ENCODE assay signal across 7 mouse cellular contexts in the genomic region with DNA sequence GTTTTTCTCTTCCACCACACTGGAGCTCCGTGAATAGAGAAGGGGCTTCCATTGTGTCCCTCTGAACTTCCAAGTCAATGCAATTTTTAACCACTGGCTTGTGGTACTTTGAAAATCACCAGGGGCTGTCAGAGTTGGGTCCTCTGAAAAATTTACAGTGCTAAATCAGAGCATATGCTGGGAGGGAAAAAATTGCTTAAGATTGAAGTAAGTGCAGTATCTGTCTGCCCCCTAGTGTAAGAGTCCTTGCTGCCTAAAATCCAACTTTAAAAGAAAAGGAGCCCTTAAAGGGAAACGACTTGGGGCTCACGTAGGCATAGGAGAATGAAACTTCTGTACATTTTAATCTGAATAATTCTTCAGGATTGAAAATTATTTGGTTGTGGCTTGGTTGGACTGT. TPM values are rescaled to one million over a fixed set of nuclear protein-coding genes. Genes with fewer than 3 reads are reported as not detected.
DNase-seq lines count a peak whose midpoint lies in the region; ATAC-seq lines count a peak whose summit lies in the region.

No protein-coding gene starts in this region.

- H3K4me2 ChIP-seq in heart, embryonic 15.5 days = peak overlapping the region; percentile 54
- peak overlapping the region; percentile 39 for H3K4me2 ChIP-seq in midbrain, embryonic 16.5 days (ENCODE audit: low read length)

- ATAC-seq in heart, embryonic 15.5 days (replicated peaks; ENCODE audit: insufficient number of reproducible peaks, insufficient read depth, low FRiP score, low read depth) = no peak
- no peak for ATAC-seq in midbrain, embryonic 16.5 days
- ATAC-seq in CD4-positive, CD25-positive, alpha-beta regulatory T cell, adult 4 months = no peak

- H3K9ac ChIP-seq in heart, embryonic 15.5 days = peak overlapping the region; percentile 53; the same call in 1 of the 2 replicates
- H3K9ac ChIP-seq in midbrain, embryonic 16.5 days (ENCODE audit: low read depth, low read length) = peak overlapping the region; percentile 56; the same call in 1 of the 2 replicates

- peaks cover 14% of the 10 kb centered on the region for H3K4me1 ChIP-seq in heart, embryonic 15.5 days (replicated peaks)
- 0 out of 2 replicates have a peak, but pooled peaks cover 4% of the 10 kb centered on the region for H3K4me1 ChIP-seq in midbrain, embryonic 16.5 days (ENCODE audit: control insufficient read depth, insufficient read depth, low read length)

- H3K27ac ChIP-seq in heart, embryonic 15.5 days = peak overlapping the region; percentile 78
- peak overlapping the region; percentile 86 for H3K27ac ChIP-seq in midbrain, embryonic 16.5 days (ENCODE audit: low read length)

- DNase-seq in MN1 (ENCODE audit: low spot score) = peak; percentile 51
- peak; percentile 73 for DNase-seq in brain, embryonic 18.5 days (ENCODE audit: low read depth, low spot score)
- peak; percentile 53 to 84 for DNase-seq in kidney, postnatal 36 days
- no peak for DNase-seq in layer of hippocampus, adult 9-11 months

- peak overlapping the region; percentile 53 for H3K4me3 ChIP-seq in heart, embryonic 15.5 days
- peak overlapping the region; percentile 37 for H3K4me3 ChIP-seq in midbrain, embryonic 16.5 days (ENCODE audit: low read depth, low read length)

- no peaks in the 10 kb centered on the region for H3K9me3 ChIP-seq in heart, embryonic 15.5 days (replicated peaks)
- H3K9me3 ChIP-seq in midbrain, embryonic 16.5 days (replicated peaks; ENCODE audit: control insufficient read depth, low read length, poor library complexity, severe bottlenecking) = no peaks in the 10 kb centered on the region

- H3K36me3 ChIP-seq in heart, embryonic 15.5 days = no peaks in the 10 kb centered on the region
- H3K36me3 ChIP-seq in midbrain, embryonic 16.5 days (ENCODE audit: control insufficient read depth, insufficient read depth, low read length) = no peaks in the 10 kb centered on the region

- H3K27me3 ChIP-seq in heart, embryonic 15.5 days = peaks cover 63% of the 10 kb centered on the region
- H3K27me3 ChIP-seq in midbrain, embryonic 16.5 days (ENCODE audit: control insufficient read depth, insufficient read depth, low read depth, low read length) = peaks cover 24% of the 10 kb centered on the region

- under 1% methylated on average over 3 of the region's 3 CpGs for WGBS in heart, embryonic 15.5 days
- 0% methylated on average over 3 of the region's 3 CpGs for WGBS in midbrain, embryonic 16.5 days

RNA-seq across cellular contexts. Expression of a gene that starts 1.7 kb away (rescaled TPM):
- polyA plus RNA-seq in heart, embryonic 15.5 days (2015; fragmentation: Nextera tagmentation; extraction: Ambion mirVana) = 25.1 and 27.6 TPM in 2 replicates
- polyA plus RNA-seq in midbrain, embryonic 16.5 days (2015; fragmentation: Nextera tagmentation; extraction: Ambion mirVana) = 78.0 and 102 TPM in 2 replicates
- not detected for polyA plus RNA-seq in CD4-positive, CD25-positive, alpha-beta regulatory T cell, adult 4 months (2017; shearing (Covaris generic))

Comparison
In these comparisons a context has a peak if more than half of its experiments do, and no peak if none do; other contexts are left out.
1. RNA of a gene that starts 1.7 kb away (polyA plus RNA-seq): 78.0 to 102 TPM in midbrain, embryonic 16.5 days and 25.1 to 27.6 TPM in heart, embryonic 15.5 days; not detected in CD4-positive, CD25-positive, alpha-beta regulatory T cell, adult 4 months; every median in the first group is over 10 times any median in the second.